Mouse (Mus musculus): ENCODE measurements around the gene Ywhae. TPM values are rescaled to one million over a fixed set of nuclear protein-coding genes. Genes with fewer than 3 reads are reported as not detected.
A peak's percentile ranks its signal among the peaks of the same experiment; 100 is the strongest.
"Not testable (repeated sequence)": the region's sequence is repeated elsewhere in the genome, so short reads cannot be mapped to it uniquely, and the experiment has no call there.

Gene Ywhae
- 833 and 905 TPM in 2 replicates for polyA plus RNA-seq (2015; fragmentation: Nextera tagmentation; extraction: Ambion mirVana)

- Histone ChIP-seq H3K27me3 (ENCODE audit: control insufficient read depth, insufficient read depth, low read depth, low read length) (no peaks in the 10 kb centered on the region), H3K4me2 (ENCODE audit: low read depth, low read length) (peak within 1 kb of the TSS; percentile 88), H3K9ac (ENCODE audit: low read length) (peak within 1 kb of the TSS; percentile 100), H3K9me3 (ENCODE audit: control insufficient read depth, low read length) (no peaks in the 10 kb centered on the region), H3K36me3 (ENCODE audit: control insufficient read depth, insufficient read depth, low read length) (no peaks in the 10 kb centered on the region), H3K27ac (ENCODE audit: low read length) (peak within 1 kb of the TSS; percentile 93), H3K4me1 (replicated peaks; ENCODE audit: control insufficient read depth, insufficient read depth, low read length) (peaks cover 30% of the 10 kb centered on the region), H3K4me3 (ENCODE audit: low read length) (peak within 1 kb of the TSS; percentile 89)
- WGBS: under 1% methylated on average over 71 of the region's 76 CpGs
- peak; percentile 98 for ATAC-seq (ENCODE audit: low read depth)
Measured at GRCm38 (mm10) chr11:75732434-75733226, at the start of gene Ywhae. TSS of gene Ywhae (plus strand) at chr11:75732869.

GRCm38 (mm10) chr11:75684462-75684861, 48.2 kb upstream of the Ywhae start:
- no peak overlapping the region for H3K9ac ChIP-seq (ENCODE audit: low read length)
- H3K4me2 ChIP-seq (ENCODE audit: low read depth, low read length): no peak overlapping the region
- no peak for ATAC-seq (ENCODE audit: low read depth)
- peaks cover 15% of the 10 kb centered on the region for H3K36me3 ChIP-seq (ENCODE audit: control insufficient read depth, insufficient read depth, low read length)
- no peaks in the 10 kb centered on the region for H3K27me3 ChIP-seq (ENCODE audit: control insufficient read depth, insufficient read depth, low read depth, low read length)
- WGBS: 90% methylated on average over 5 of the region's 5 CpGs
- no peak overlapping the region for H3K4me3 ChIP-seq (ENCODE audit: low read length)
- peaks cover 11% of the 10 kb centered on the region for H3K4me1 ChIP-seq (replicated peaks; ENCODE audit: control insufficient read depth, insufficient read depth, low read length)
- no peaks in the 10 kb centered on the region for H3K9me3 ChIP-seq (ENCODE audit: control insufficient read depth, low read length)
- H3K27ac ChIP-seq (ENCODE audit: low read length): no peak overlapping the region

- Histone ChIP-seq H3K9ac (ENCODE audit: low read length) (no peak overlapping the region), H3K36me3 (ENCODE audit: control insufficient read depth, insufficient read depth, low read length) (peaks cover 16% of the 10 kb centered on the region), H3K4me2 (ENCODE audit: low read depth, low read length) (no peak overlapping the region), H3K27me3 (ENCODE audit: control insufficient read depth, insufficient read depth, low read depth, low read length) (no peaks in the 10 kb centered on the region), H3K9me3 (ENCODE audit: control insufficient read depth, low read length) (no peaks in the 10 kb centered on the region), H3K27ac (ENCODE audit: low read length) (no peak overlapping the region), H3K4me3 (ENCODE audit: low read length) (no peak overlapping the region), H3K4me1 (replicated peaks; ENCODE audit: control insufficient read depth, insufficient read depth, low read length) (peaks cover 11% of the 10 kb centered on the region)
- ATAC-seq (ENCODE audit: low read depth): no peak
- WGBS: 78% methylated on average over 2 of the region's 2 CpGs
Measured at GRCm38 (mm10) chr11:75684956-75685355, 47.7 kb upstream of the Ywhae start.

- H3K36me3 ChIP-seq (ENCODE audit: control insufficient read depth, insufficient read depth, low read length): peaks cover 23% of the 10 kb centered on the region
- no peak overlapping the region for H3K9ac ChIP-seq (ENCODE audit: low read length)
- ATAC-seq (ENCODE audit: low read depth): no peak
- no peak overlapping the region for H3K4me2 ChIP-seq (ENCODE audit: low read depth, low read length)
- H3K27ac ChIP-seq (ENCODE audit: low read length): no peak overlapping the region
- no peaks in the 10 kb centered on the region; the same call in 1 of the 2 replicates for H3K4me1 ChIP-seq (replicated peaks; ENCODE audit: control insufficient read depth, insufficient read depth, low read length)
- no peaks in the 10 kb centered on the region for H3K9me3 ChIP-seq (ENCODE audit: control insufficient read depth, low read length)
- H3K27me3 ChIP-seq (ENCODE audit: control insufficient read depth, insufficient read depth, low read depth, low read length): no peaks in the 10 kb centered on the region
- WGBS: 46% methylated on average over 2 of the region's 2 CpGs
- no peak overlapping the region for H3K4me3 ChIP-seq (ENCODE audit: low read length)
Measured at GRCm38 (mm10) chr11:75687343-75687993, 45.2 kb upstream of the Ywhae start.

GRCm38 (mm10) chr11:75688132-75688531, 44.5 kb upstream of the Ywhae start:
- Histone ChIP-seq H3K36me3 (ENCODE audit: control insufficient read depth, insufficient read depth, low read length) (peaks cover 24% of the 10 kb centered on the region), H3K9me3 (ENCODE audit: control insufficient read depth, low read length) (no peaks in the 10 kb centered on the region), H3K4me1 (replicated peaks; ENCODE audit: control insufficient read depth, insufficient read depth, low read length) (no peaks in the 10 kb centered on the region; the same call in 1 of the 2 replicates), H3K27me3 (ENCODE audit: control insufficient read depth, insufficient read depth, low read depth, low read length) (no peaks in the 10 kb centered on the region), H3K27ac (ENCODE audit: low read length) (no peak overlapping the region), H3K4me3 (ENCODE audit: low read length) (no peak overlapping the region), H3K4me2 (ENCODE audit: low read depth, low read length) (no peak overlapping the region), H3K9ac (ENCODE audit: low read length) (no peak overlapping the region)
- WGBS: 86% methylated on average over 2 of the region's 2 CpGs
- ATAC-seq (ENCODE audit: low read depth): no peak

GRCm38 (mm10) chr11:75689977-75690376, 42.7 kb upstream of the Ywhae start:
- Histone ChIP-seq H3K27me3 (ENCODE audit: control insufficient read depth, insufficient read depth, low read depth, low read length) (no peaks in the 10 kb centered on the region), H3K27ac (ENCODE audit: low read length) (no peak overlapping the region), H3K4me2 (ENCODE audit: low read depth, low read length) (no peak overlapping the region), H3K4me3 (ENCODE audit: low read length) (no peak overlapping the region), H3K4me1 (replicated peaks; ENCODE audit: control insufficient read depth, insufficient read depth, low read length) (no peaks in the 10 kb centered on the region; the same call in 1 of the 2 replicates), H3K9me3 (ENCODE audit: control insufficient read depth, low read length) (no peaks in the 10 kb centered on the region), H3K9ac (ENCODE audit: low read length) (no peak overlapping the region), H3K36me3 (ENCODE audit: control insufficient read depth, insufficient read depth, low read length) (peaks cover 23% of the 10 kb centered on the region)
- ATAC-seq (ENCODE audit: low read depth): no peak
- WGBS: 88% methylated on average over 1 of the region's 1 CpGs

- Histone ChIP-seq H3K4me3 (ENCODE audit: low read length) (no peak overlapping the region), H3K27ac (ENCODE audit: low read length) (no peak overlapping the region), H3K36me3 (ENCODE audit: control insufficient read depth, insufficient read depth, low read length) (peaks cover 23% of the 10 kb centered on the region), H3K4me1 (replicated peaks; ENCODE audit: control insufficient read depth, insufficient read depth, low read length) (no peaks in the 10 kb centered on the region; the same call in 1 of the 2 replicates), H3K27me3 (ENCODE audit: control insufficient read depth, insufficient read depth, low read depth, low read length) (no peaks in the 10 kb centered on the region), H3K4me2 (ENCODE audit: low read depth, low read length) (no peak overlapping the region), H3K9ac (ENCODE audit: low read length) (no peak overlapping the region), H3K9me3 (ENCODE audit: control insufficient read depth, low read length) (no peaks in the 10 kb centered on the region)
- ATAC-seq (ENCODE audit: low read depth): no peak
Measured at GRCm38 (mm10) chr11:75691047-75691446, 41.6 kb upstream of the Ywhae start.

- Histone ChIP-seq H3K27ac (ENCODE audit: low read length) (no peak overlapping the region), H3K4me1 (replicated peaks; ENCODE audit: control insufficient read depth, insufficient read depth, low read length) (no peaks in the 10 kb centered on the region), H3K9me3 (ENCODE audit: control insufficient read depth, low read length) (no peaks in the 10 kb centered on the region), H3K4me3 (ENCODE audit: low read length) (no peak overlapping the region), H3K9ac (ENCODE audit: low read length) (no peak overlapping the region), H3K27me3 (ENCODE audit: control insufficient read depth, insufficient read depth, low read depth, low read length) (no peaks in the 10 kb centered on the region), H3K36me3 (ENCODE audit: control insufficient read depth, insufficient read depth, low read length) (peaks cover 34% of the 10 kb centered on the region), H3K4me2 (ENCODE audit: low read depth, low read length) (no peak overlapping the region)
- no peak for ATAC-seq (ENCODE audit: low read depth)
- 93% methylated on average over 5 of the region's 5 CpGs for WGBS
Measured at GRCm38 (mm10) chr11:75693570-75693969, 39.1 kb upstream of the Ywhae start.

GRCm38 (mm10) chr11:75697464-75697863, 35.2 kb upstream of the Ywhae start:
- H3K27ac ChIP-seq (ENCODE audit: low read length); H3K4me2 ChIP-seq (ENCODE audit: low read depth, low read length); H3K4me3 ChIP-seq (ENCODE audit: low read length); H3K4me1 ChIP-seq (replicated peaks; ENCODE audit: control insufficient read depth, insufficient read depth, low read length); H3K9me3 ChIP-seq (ENCODE audit: control insufficient read depth, low read length); H3K9ac ChIP-seq (ENCODE audit: low read length); H3K27me3 ChIP-seq (ENCODE audit: control insufficient read depth, insufficient read depth, low read depth, low read length); ATAC-seq (ENCODE audit: low read depth): not testable (repeated sequence)
- WGBS: 94% methylated on average over 3 of the region's 3 CpGs
- peaks cover 43% of the 10 kb centered on the region for H3K36me3 ChIP-seq (ENCODE audit: control insufficient read depth, insufficient read depth, low read length)
